ENCODE assay signal across 8 mouse cellular contexts in genomic region chr4:101496534-101497237, GRCm38 (mm10). TPM values are rescaled to one million over a fixed set of nuclear protein-coding genes. Genes with fewer than 3 reads are reported as not detected.
DNase-seq lines count a peak whose midpoint lies in the region; ATAC-seq lines count a peak whose summit lies in the region.

Gene Dnajc6, plus strand, starts transcription at chr4:101496648.

- peak; percentile 34 for DNase-seq in kidney, adult 18-20 months
- no peak for DNase-seq in kidney, adult 9 months
- DNase-seq in R1 (ENCODE audit: low read depth, low spot score), result peak; percentile 59
- peak; percentile 53 for DNase-seq in hindbrain, embryonic 11.5 days (ENCODE audit: low spot score)
- DNase-seq in left cerebral cortex, postnatal 4 days, result peak; percentile 43
- DNase-seq in spleen, postnatal 14 days (ENCODE audit: low spot score in 2 of 2), result no peak

- peak within 1 kb of the TSS; percentile 99 for H3K4me2 ChIP-seq in embryonic facial prominence, embryonic 12.5 days (replicated peaks)
- peak within 1 kb of the TSS; percentile 96 for H3K4me2 ChIP-seq in hindbrain, embryonic 11.5 days (replicated peaks; ENCODE audit: low read depth, low read length)
- H3K4me2 ChIP-seq in midbrain, embryonic 15.5 days, result peak within 1 kb of the TSS; percentile 86

- H3K4me1 ChIP-seq in embryonic facial prominence, embryonic 12.5 days, result peaks cover 14% of the 10 kb centered on the region; the same call in 1 of the 2 replicates
- peaks cover 3% of the 10 kb centered on the region; the same call in 1 of the 2 replicates for H3K4me1 ChIP-seq in hindbrain, embryonic 11.5 days (replicated peaks; ENCODE audit: control insufficient read depth, insufficient read depth, low read length)
- peaks cover 3% of the 10 kb centered on the region for H3K4me1 ChIP-seq in midbrain, embryonic 15.5 days

- H3K27ac ChIP-seq in embryonic facial prominence, embryonic 12.5 days, result no peak within 1 kb of the TSS
- H3K27ac ChIP-seq in hindbrain, embryonic 11.5 days (ENCODE audit: low read depth, low read length), result no peak within 1 kb of the TSS
- H3K27ac ChIP-seq in midbrain, embryonic 15.5 days, result no peak within 1 kb of the TSS

- no peaks in the 10 kb centered on the region for H3K36me3 ChIP-seq in embryonic facial prominence, embryonic 12.5 days
- no peaks in the 10 kb centered on the region for H3K36me3 ChIP-seq in hindbrain, embryonic 11.5 days (ENCODE audit: control insufficient read depth, insufficient read depth, low read length)
- H3K36me3 ChIP-seq in midbrain, embryonic 15.5 days (replicated peaks), result no peaks in the 10 kb centered on the region

- intact Hi-C loops in left cerebral cortex, postnatal 4 days (cut with DNase I), result no loop called here

- peak within 1 kb of the TSS; percentile 64 for H3K4me3 ChIP-seq in embryonic facial prominence, embryonic 12.5 days
- peak within 1 kb of the TSS; percentile 62 for H3K4me3 ChIP-seq in hindbrain, embryonic 11.5 days (ENCODE audit: low read depth, low read length)
- peak within 1 kb of the TSS; percentile 59 for H3K4me3 ChIP-seq in midbrain, embryonic 15.5 days

- WGBS in embryonic facial prominence, embryonic 12.5 days, result under 1% methylated on average over 57 of the region's 57 CpGs
- 0% methylated on average over 35 of the region's 57 CpGs for WGBS in hindbrain, embryonic 11.5 days
- WGBS in midbrain, embryonic 15.5 days, result under 1% methylated on average over 50 of the region's 57 CpGs

- peaks cover 30% of the 10 kb centered on the region for H3K27me3 ChIP-seq in embryonic facial prominence, embryonic 12.5 days
- peaks cover 17% of the 10 kb centered on the region for H3K27me3 ChIP-seq in hindbrain, embryonic 11.5 days (ENCODE audit: control insufficient read depth, insufficient read depth, low read length)
- peaks cover 18% of the 10 kb centered on the region for H3K27me3 ChIP-seq in midbrain, embryonic 15.5 days (replicated peaks)

- peak; percentile 71; the same call in 1 of the 2 replicates for ATAC-seq in embryonic facial prominence, embryonic 12.5 days (ENCODE audit: insufficient number of reproducible peaks, insufficient read depth, low FRiP score, low TSS enrichment)
- peak; percentile 73 for ATAC-seq in hindbrain, embryonic 11.5 days (ENCODE audit: low FRiP score)
- peak; percentile 83 for ATAC-seq in midbrain, embryonic 15.5 days (replicated peaks)

- H3K9ac ChIP-seq in embryonic facial prominence, embryonic 12.5 days, result peak within 1 kb of the TSS; percentile 47
- peak within 1 kb of the TSS; percentile 47; the same call in 1 of the 2 replicates for H3K9ac ChIP-seq in hindbrain, embryonic 11.5 days (ENCODE audit: low read depth, low read length)
- H3K9ac ChIP-seq in midbrain, embryonic 15.5 days, result peak within 1 kb of the TSS; percentile 59

- no peaks in the 10 kb centered on the region for H3K9me3 ChIP-seq in embryonic facial prominence, embryonic 12.5 days
- H3K9me3 ChIP-seq in hindbrain, embryonic 11.5 days (ENCODE audit: control insufficient read depth, low read length), result no peaks in the 10 kb centered on the region
- H3K9me3 ChIP-seq in midbrain, embryonic 15.5 days, result no peaks in the 10 kb centered on the region

RNA-seq across cellular contexts. Expression of gene Dnajc6, which starts in this region (rescaled TPM):
- polyA plus RNA-seq in embryonic facial prominence, embryonic 12.5 days (2016; fragmentation: Nextera tagmentation; extraction: Ambion mirVana), result 2.6 and 3.3 TPM in 2 replicates
- 6.0 and 6.9 TPM in 2 replicates for polyA plus RNA-seq in hindbrain, embryonic 11.5 days (2014; fragmentation: Nextera tagmentation; extraction: Ambion mirVana)
- 100 to 1,000 TPM; 176 to 180 TPM for total RNA-seq in left cerebral cortex, postnatal 4 days (2021)
- polyA plus RNA-seq in midbrain, embryonic 15.5 days (2015; fragmentation: Nextera tagmentation; extraction: Ambion mirVana), result 54.1 and 56.6 TPM in 2 replicates

Comparison
In these comparisons a context has a peak if more than half of its experiments do, and no peak if none do; other contexts are left out.
1. DNase-seq: peak in kidney, adult 18-20 months (single experiment), R1 (single experiment), hindbrain, embryonic 11.5 days (single experiment) and left cerebral cortex, postnatal 4 days (single experiment); none in kidney, adult 9 months (single experiment) and spleen, postnatal 14 days (0 of 2).
2. Peak in every context shown above with its lines, with median percentiles within 50 percentile points of each other: ATAC-seq, H3K4me2 ChIP-seq, H3K4me3 ChIP-seq and H3K9ac ChIP-seq.